Mouse (Mus musculus): ENCODE measurements at regions not wholly inside any gene's neighbourhood (a gene's known extent, or its start where the extent isn't known, plus 50 kb on each side); places are given as distances from the start of the nearest gene placed in this dataset.

GRCm38 (mm10) chr9:66661596-66661995 is 51.9 kb upstream of the Car12 start:
- no peak overlapping the region for H3K4me3 ChIP-seq (ENCODE audit: insufficient read depth in 1 of 2, low read depth in 1 of 2, low read length in 2 of 2, poor library complexity in 1 of 2, severe bottlenecking in 1 of 2)
- no peaks in the 10 kb centered on the region for H3K9me3 ChIP-seq (ENCODE audit: control insufficient read depth, insufficient read depth, low read depth, low read length)
- no peak overlapping the region for H3K9ac ChIP-seq (ENCODE audit: insufficient read depth, low read depth, low read length, poor library complexity, severe bottlenecking)
- H3K4me1 ChIP-seq (ENCODE audit: control insufficient read depth in 2 of 2, insufficient read depth in 2 of 2, low read length in 2 of 2, poor library complexity in 1 of 2) = peaks cover 0 to 5% of the 10 kb centered on the region in 2 experiments; a peak in 1 of 4 replicates
- in situ Hi-C loops (cut with MboI; ENCODE audit: low sequenced_read_pairs in 2 of 2, unreplicated experiment in 2 of 2) = no loop called here
- TF ChIP-seq ZNF384 (IDR thresholded peaks at IDR 0.05; ENCODE audit: low read depth, low read length) = no peak
- TF ChIP-seq ZC3H11A (IDR thresholded peaks at IDR 0.05; ENCODE audit: borderline replicate concordance, low read depth, low read length) = no peak
- no peak for TF ChIP-seq MAFK (IDR thresholded peaks at IDR 0.05; ENCODE audit: insufficient read depth, low read depth, low read length)
- no peak for TF ChIP-seq CHD2 (IDR thresholded peaks at IDR 0.05; ENCODE audit: low read depth, low read length)
- no peak for TF ChIP-seq HCFC1 (IDR thresholded peaks at IDR 0.05; ENCODE audit: borderline replicate concordance, insufficient read depth, low read length)
- no peak overlapping the region for H3K27ac ChIP-seq (ENCODE audit: insufficient read depth, low read depth, low read length, poor library complexity, severe bottlenecking)
- no peak for DNase-seq (ENCODE audit: low read depth, low spot score)
- no peaks in the 10 kb centered on the region for H3K36me3 ChIP-seq (ENCODE audit: control insufficient read depth, insufficient read depth, low read length, poor library complexity, severe bottlenecking)

- Histone ChIP-seq H3K9me3 (ENCODE audit: control insufficient read depth, insufficient read depth, low read depth, low read length) (no peaks in the 10 kb centered on the region), H3K4me1 (ENCODE audit: control insufficient read depth in 2 of 2, insufficient read depth in 2 of 2, low read length in 2 of 2, poor library complexity in 1 of 2) (peaks cover 0 to 5% of the 10 kb centered on the region in 2 experiments; a peak in 1 of 4 replicates), H3K36me3 (ENCODE audit: control insufficient read depth, insufficient read depth, low read length, poor library complexity, severe bottlenecking) (no peaks in the 10 kb centered on the region), H3K4me3 (ENCODE audit: insufficient read depth in 1 of 2, low read depth in 1 of 2, low read length in 2 of 2, poor library complexity in 1 of 2, severe bottlenecking in 1 of 2) (no peak overlapping the region), H3K9ac (ENCODE audit: insufficient read depth, low read depth, low read length, poor library complexity, severe bottlenecking) (no peak overlapping the region), H3K27ac (ENCODE audit: insufficient read depth, low read depth, low read length, poor library complexity, severe bottlenecking) (no peak overlapping the region)
- in situ Hi-C loops (cut with MboI; ENCODE audit: low sequenced_read_pairs in 2 of 2, unreplicated experiment in 2 of 2) = no loop called here
- DNase-seq (ENCODE audit: low read depth, low spot score) = no peak
- TF ChIP-seq CHD2 (IDR thresholded peaks at IDR 0.05; ENCODE audit: low read depth, low read length) (no peak), MAFK (IDR thresholded peaks at IDR 0.05; ENCODE audit: insufficient read depth, low read depth, low read length) (no peak), ZNF384 (IDR thresholded peaks at IDR 0.05; ENCODE audit: low read depth, low read length) (no peak), HCFC1 (IDR thresholded peaks at IDR 0.05; ENCODE audit: borderline replicate concordance, insufficient read depth, low read length) (no peak), ZC3H11A (IDR thresholded peaks at IDR 0.05; ENCODE audit: borderline replicate concordance, low read depth, low read length) (no peak)
Measured at GRCm38 (mm10) chr9:66662443-66662842, 51.0 kb upstream of the Car12 start.
